Mouse (Mus musculus) adrenal gland, adult 2 months (tissue): ENCODE data around the gene Gm20388. TPM values are rescaled to one million over a fixed set of nuclear protein-coding genes. Genes with fewer than 3 reads are reported as not detected.

Source experiments
- DNase-seq: peaks from one replicate; pipeline ENCODE4 v3.0.0; 2021
- polyA plus RNA-seq: library from polyadenylated mRNA; depleted of rRNA; stranded (reverse); fragments of >200 nt; gene quantifications from 2 replicates; pipeline ENCODE4 v1.2.3, GENCODE M21; 2012
- total RNA-seq, 2 experiments: library from RNA; stranded (reverse); gene quantifications; 2 replicates each; pipeline ENCODE4 v1.2.3; 2021

Gm20388 gene
- total and polyA plus RNA-seq, 3 experiments = 5.9 to 50.1 (median 9.9) TPM

DNA sequence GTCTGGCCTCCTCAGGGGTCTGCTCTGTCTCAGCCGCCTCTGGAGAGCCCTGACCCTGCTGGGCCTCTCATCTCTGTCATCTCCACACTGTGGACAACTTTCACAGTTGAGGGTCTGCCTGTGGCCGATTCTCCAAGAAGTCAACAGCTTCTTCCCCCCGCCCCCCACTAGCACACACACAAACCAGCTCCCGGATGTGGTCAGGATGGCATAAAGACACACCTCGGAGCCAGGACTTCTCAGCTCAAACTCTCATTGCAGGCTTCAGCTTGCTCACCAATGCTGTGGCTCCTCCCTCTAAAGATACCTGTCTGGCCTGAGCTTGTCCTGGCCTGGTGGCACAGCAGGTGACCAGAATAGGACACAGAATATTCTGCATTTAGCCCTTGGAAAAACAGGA is 977.4 kb downstream of the Gm20388 start:
- no peak for DNase-seq

DNA sequence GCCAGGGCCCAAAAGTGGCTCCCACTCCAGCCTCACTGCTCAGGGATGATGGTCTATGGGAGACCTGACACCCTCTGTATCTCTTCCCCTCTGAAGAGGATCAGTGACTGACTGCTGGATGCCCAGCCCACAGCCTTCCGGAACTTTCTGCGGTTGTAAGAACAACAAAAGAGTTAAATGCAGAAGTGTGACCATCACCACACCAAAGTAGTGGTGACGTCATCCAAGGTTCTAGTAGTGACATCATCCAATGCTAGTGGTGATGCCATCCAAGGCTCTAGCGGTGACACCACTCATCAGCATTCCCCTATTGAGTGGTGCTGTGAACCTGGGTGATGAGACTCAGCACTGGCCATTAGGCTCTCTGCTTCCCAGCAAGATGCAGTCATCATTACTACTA is 978.5 kb downstream of the Gm20388 start:
- DNase-seq = no peak

DNA sequence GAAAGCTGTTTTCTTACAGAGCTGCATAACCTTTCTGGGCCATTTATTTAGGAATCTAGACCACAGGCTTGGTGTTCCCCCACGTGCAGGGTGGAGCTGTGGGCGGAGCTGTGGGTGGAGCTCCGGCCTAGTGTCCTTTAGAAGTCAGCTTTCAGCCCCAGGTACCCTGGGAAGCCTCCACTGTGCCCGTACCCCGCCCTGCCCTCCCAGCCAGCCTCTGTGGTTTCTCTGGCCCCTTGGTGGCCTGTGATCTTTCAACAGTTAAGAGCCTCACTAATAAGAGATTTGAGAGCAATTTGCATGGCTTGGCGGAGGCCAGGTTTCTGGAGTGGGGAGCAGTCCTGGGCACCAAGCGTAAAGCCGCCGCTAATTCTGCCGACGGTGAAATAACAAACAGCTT is 979.4 kb downstream of the Gm20388 start:
- DNase-seq = no peak

DNA sequence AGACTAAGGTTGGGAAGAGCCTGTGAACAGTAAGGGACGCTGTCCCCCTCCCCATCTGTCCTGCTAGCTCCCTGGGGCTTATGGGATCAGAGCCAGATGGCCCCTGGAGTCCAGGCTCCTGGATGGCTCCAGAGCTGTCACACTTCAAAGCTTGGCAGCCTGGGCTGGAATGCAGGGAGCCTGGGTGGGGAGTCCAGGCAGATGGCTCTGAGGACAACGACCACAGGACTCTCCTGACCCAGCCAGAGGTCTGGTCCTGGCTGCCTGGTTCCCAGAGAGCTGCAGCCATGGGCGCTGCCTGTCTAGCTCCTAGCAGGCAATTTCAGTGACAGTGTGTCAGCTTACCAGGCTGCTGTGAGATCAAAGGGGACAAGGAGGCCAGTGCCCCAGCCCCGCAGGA is 984.4 kb downstream of the Gm20388 start:
- DNase-seq = no peak

- no peak for DNase-seq
These were observed 985.0 kb downstream of the Gm20388 start for GRCm38 (mm10) chr8:120895600-120895999.

DNA sequence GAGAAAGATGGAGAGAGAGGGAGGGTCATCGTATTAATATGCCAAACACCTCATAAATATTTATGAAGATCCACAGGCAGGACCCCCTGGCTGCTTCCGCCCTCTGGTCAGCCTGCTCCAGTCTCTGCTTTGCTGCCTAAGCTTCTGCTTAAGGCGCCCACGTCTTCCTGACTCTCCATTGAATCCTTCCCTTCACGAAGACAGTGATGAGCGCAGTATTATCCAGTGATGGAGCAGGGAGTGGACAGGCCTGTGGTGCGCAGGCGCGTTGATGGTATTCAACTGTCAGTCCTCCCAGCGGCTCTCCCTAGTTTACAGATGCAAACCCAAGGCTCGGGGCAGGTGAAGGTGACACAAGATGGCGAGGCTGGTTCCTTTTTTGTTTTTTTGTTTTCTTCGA is 985.6 kb downstream of the Gm20388 start:
- no peak for DNase-seq

GRCm38 (mm10) chr8:120898008-120898407 is 987.4 kb downstream of the Gm20388 start:
- DNase-seq = peak; percentile 25

DNA sequence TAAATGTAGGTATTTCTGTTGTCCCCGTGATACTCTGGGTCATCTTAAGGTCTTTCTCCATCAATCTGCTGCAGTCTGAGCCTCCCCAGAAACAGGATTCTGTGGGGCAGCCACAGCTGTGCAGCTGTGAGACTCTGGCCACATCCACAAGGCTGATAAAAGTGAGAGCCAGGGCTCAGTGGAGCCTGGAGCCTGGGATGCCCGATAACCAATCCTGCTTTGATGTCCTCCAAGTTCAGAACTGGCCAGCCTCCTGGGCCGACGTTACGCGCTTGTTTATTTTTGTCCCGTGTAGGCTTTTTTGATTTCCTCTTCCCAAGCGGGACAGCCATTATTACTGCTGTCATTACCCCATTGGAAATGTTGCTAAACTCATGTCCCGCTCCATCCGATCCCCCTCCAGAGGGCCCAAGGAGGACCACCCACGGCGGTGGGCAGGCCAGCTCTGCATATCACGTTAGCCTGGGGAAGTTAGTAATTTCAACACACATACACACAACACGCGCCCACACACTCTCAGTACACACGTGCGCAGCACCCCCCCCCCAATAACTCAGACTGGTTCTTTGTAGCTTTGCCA is 988.3 kb downstream of the Gm20388 start:
- no peak for DNase-seq

DNA sequence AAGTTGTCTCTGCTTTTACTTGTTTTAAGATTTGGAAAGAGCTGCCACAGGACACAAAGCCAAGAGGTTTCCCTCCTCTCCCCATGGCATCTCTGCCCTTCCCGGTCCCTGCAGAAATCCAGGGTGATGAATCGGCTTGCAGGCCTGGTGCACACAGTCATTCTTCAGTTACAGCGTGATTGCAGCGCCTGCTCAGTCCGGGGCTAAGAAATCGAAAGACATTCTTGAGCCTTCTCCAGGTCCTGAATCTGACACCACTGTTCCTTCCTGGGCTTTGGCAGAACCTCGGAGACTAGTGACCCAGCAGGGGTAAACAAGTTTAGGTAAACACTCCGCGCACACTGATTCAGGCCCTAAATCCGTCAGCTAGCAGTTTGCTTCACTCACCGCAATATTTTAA is 991.7 kb downstream of the Gm20388 start:
- no peak for DNase-seq

- no peak for DNase-seq
These were observed 997.0 kb downstream of the Gm20388 start for GRCm38 (mm10) chr8:120907671-120908070.

DNA sequence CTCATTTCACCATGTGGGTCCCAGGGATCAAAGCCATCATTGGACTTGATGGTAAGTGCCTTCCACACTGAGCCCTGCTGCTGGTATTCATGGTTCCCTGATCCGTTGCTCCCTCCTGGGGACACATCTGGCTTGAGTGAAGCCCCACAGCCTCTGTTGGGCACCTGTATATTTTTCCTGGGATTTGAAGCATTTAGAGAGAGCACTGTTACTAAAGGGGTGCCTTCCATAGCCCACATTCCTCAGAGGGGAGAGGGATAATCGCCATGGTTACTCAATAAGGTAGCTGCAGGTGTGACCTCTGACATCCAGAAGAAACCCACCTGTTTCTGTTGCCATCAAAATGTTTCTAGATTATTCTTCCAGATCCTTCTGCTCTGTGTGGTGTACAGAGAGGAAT is 1000.3 kb downstream of the Gm20388 start:
- DNase-seq = no peak

GRCm38 (mm10) chr8:120912463-120912862 is 1001.8 kb downstream of the Gm20388 start:
- DNase-seq = no peak

GRCm38 (mm10) chr8:120916831-120917435 is 1006.3 kb downstream of the Gm20388 start:
- DNase-seq = peak; percentile 14

GRCm38 (mm10) chr8:120920527-120920926 is 1009.9 kb downstream of the Gm20388 start:
- no peak for DNase-seq

DNA sequence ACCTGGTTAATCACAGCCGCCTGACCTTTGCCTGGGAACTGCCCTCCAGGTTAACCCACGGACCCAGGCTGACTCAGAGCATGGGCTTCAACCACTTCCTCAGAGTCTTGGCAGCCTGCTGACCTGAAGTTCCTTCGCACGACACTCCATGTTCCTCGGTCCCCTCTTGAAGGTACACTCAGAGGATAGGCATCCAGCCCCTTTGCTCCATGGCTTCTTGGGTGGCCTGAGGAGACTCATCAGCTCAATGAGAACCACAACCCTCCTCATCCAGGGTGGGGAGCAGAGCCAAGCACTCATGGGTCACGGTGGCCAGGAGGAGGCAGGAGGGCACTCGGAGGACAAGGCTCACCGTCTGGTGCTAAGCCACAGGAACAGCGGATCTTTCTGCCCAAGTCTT is 1015.6 kb downstream of the Gm20388 start:
- no peak for DNase-seq

DNA sequence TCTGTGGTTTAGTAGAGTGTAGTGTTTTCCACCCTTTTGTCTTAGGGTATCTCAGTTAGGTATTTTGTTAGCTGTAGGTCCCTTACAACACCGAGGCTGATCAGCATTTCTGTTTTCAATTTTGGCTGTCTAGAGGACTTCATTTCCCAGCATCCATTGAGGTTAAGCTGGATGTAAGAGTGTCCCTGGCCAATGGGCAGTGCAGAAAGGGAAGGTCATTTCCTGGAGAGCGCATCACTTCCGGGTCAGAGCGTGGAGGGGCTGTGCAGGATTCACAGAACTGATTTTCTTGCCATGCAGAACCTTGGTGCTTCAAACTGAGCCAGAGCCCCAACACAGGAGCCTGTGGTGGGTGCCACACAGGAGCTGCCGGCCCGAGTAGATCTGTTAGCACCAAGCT is 1017.4 kb downstream of the Gm20388 start:
- DNase-seq = no peak

DNA sequence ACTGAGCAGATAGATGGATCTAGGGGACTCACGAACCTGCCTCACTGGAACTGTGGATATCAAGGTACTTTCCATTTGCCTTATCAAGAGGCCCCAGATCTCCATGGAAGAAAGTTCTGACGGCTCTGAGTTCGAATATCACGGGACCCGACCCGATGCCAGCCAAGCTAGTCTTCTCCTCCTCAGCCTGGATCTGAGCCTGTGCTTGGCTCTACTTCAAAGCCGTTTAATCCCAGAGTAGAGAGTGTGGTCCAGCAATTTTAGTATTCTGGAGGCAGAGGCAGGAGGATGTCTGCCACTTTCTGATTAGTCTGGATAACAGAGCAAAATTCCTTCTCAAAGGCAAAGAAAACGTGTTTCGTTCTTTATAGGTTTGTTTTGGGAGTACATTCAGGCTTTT is 1024.0 kb downstream of the Gm20388 start:
- DNase-seq = no peak

- no peak for DNase-seq
These were observed 1026.0 kb downstream of the Gm20388 start for GRCm38 (mm10) chr8:120936685-120937084.

- DNase-seq = no peak
These were observed 1026.8 kb downstream of the Gm20388 start for GRCm38 (mm10) chr8:120937474-120937873.

DNA sequence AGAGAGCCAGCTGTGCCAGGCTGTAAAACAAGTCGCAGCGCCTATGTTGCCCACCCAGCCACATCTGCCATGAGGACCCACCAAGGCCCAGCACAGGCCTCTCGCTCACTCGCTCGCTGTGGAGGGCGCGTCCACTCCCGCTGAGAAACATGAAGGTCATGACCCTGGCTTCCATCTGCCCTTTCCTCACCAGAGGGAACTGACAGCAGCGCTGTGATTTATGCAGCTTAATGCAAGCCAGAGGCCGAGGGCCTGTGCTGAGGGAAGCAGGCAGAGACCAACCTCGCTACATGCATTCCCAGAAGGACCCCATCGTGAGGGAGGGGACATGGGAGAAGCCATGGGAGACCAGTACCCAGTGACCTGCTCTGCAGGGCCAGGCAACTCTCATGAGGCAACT is 1029.6 kb downstream of the Gm20388 start:
- peak; percentile 73 for DNase-seq

DNA sequence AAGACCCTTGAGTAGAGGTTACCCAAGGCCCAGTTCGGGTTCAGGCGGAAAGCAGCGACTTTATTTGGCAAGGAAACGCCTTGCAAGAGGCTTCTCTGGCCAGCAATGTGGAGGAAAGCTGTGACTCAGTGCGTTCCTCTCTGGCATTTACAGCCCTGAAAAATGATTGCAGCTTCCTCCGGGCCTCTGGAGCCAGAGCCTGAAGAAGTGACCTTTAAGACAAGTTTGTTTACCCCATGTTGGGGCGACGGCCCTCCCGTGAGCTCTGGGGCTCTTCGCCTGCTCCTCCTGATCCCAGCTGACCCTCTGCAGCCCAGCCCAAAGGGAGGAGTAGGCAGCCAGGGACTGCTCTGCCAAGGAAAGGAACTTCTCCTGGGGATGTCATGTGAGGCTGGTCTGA is 1036.6 kb downstream of the Gm20388 start:
- peak; percentile 78 for DNase-seq

- DNase-seq = no peak
These were observed 1037.5 kb downstream of the Gm20388 start for GRCm38 (mm10) chr8:120948050-120948595.

GRCm38 (mm10) chr8:120948620-120949491 is 1038.2 kb downstream of the Gm20388 start:
- no peak for DNase-seq
